Mouse (Mus musculus): ENCODE measurements around the gene Sytl2. TPM values are rescaled to one million over a fixed set of nuclear protein-coding genes. Genes with fewer than 3 reads are reported as not detected.

Gene Sytl2
- polyA plus RNA-seq, 1 experiment: 5.9 TPM

GRCm38 (mm10) chr7:90341212-90341957 is 39.3 kb downstream of the Sytl2 start:
- TF ChIP-seq POLR2A (IDR thresholded peaks at IDR 0.05; ENCODE audit: borderline replicate concordance, extremely low read depth, insufficient read depth, insufficient read length, poor library complexity, severe bottlenecking): no peak
- no peak for TF ChIP-seq CTCF (IDR thresholded peaks at IDR 0.05; ENCODE audit: borderline replicate concordance, extremely low read depth, insufficient read depth, insufficient read length)
- no peak for DNase-seq (ENCODE audit: low read depth)

DNA sequence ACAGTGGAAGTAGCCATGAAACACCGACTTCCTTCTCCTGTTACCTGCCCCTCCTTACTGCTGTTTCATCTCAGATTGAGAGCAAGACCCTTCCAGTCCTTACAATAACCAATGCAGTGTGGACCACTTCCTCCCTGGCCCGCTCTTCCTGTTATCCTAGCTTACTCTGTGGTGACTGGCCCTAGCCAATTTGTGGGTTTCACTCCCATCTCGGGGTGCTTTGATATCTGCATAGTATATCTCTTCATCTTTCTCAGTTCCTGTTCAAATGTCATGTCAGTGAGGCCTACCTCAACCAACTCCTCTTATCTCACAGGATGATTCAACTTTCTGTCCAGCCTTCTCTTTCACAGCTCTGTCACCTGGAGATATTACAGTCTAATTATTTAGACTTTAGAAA is 42.9 kb downstream of the Sytl2 start:
- TF ChIP-seq POLR2A (IDR thresholded peaks at IDR 0.05; ENCODE audit: borderline replicate concordance, extremely low read depth, insufficient read depth, insufficient read length, poor library complexity, severe bottlenecking) (no peak), CTCF (IDR thresholded peaks at IDR 0.05; ENCODE audit: borderline replicate concordance, extremely low read depth, insufficient read depth, insufficient read length) (no peak)
- DNase-seq (ENCODE audit: low read depth): no peak

- no peak for TF ChIP-seq CTCF (IDR thresholded peaks at IDR 0.05; ENCODE audit: borderline replicate concordance, extremely low read depth, insufficient read depth, insufficient read length)
- no peak for TF ChIP-seq POLR2A (IDR thresholded peaks at IDR 0.05; ENCODE audit: borderline replicate concordance, extremely low read depth, insufficient read depth, insufficient read length, poor library complexity, severe bottlenecking)
- no peak for DNase-seq (ENCODE audit: low read depth)
Measured at GRCm38 (mm10) chr7:90347779-90348437, 45.9 kb downstream of the Sytl2 start.

DNA sequence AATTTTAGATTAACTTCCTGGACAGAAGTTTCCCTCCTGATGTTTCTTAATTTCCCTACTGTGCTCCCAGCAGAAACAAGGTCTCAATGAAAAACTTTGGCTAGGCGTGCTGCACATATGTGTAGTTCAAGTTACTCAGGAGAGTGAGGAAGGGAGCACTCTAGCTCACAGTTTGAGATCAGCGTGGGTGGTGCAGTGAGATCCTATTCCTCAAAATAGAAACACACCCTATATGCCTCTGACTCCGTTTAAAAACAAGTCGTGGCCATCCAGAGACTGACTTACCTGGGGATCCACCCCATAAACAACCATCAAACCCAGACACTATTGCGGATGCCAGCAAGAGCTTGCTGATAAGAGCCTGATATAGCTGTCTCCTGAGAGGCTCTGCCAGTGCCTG is 47.0 kb downstream of the Sytl2 start:
- no peak for DNase-seq (ENCODE audit: low read depth)
- TF ChIP-seq POLR2A (IDR thresholded peaks at IDR 0.05; ENCODE audit: borderline replicate concordance, extremely low read depth, insufficient read depth, insufficient read length, poor library complexity, severe bottlenecking) (no peak), CTCF (IDR thresholded peaks at IDR 0.05; ENCODE audit: borderline replicate concordance, extremely low read depth, insufficient read depth, insufficient read length) (no peak)

- DNase-seq (ENCODE audit: low read depth): no peak
- TF ChIP-seq CTCF (IDR thresholded peaks at IDR 0.05; ENCODE audit: borderline replicate concordance, extremely low read depth, insufficient read depth, insufficient read length): no peak
- no peak for TF ChIP-seq POLR2A (IDR thresholded peaks at IDR 0.05; ENCODE audit: borderline replicate concordance, extremely low read depth, insufficient read depth, insufficient read length, poor library complexity, severe bottlenecking)
Measured at GRCm38 (mm10) chr7:90352183-90352582, 50.1 kb downstream of the Sytl2 start.

GRCm38 (mm10) chr7:90353488-90354228 is 51.6 kb downstream of the Sytl2 start:
- DNase-seq (ENCODE audit: low read depth): no peak
- TF ChIP-seq CTCF (IDR thresholded peaks at IDR 0.05; ENCODE audit: borderline replicate concordance, extremely low read depth, insufficient read depth, insufficient read length): no peak
- no peak for TF ChIP-seq POLR2A (IDR thresholded peaks at IDR 0.05; ENCODE audit: borderline replicate concordance, extremely low read depth, insufficient read depth, insufficient read length, poor library complexity, severe bottlenecking)

GRCm38 (mm10) chr7:90354229-90354604 is 52.2 kb downstream of the Sytl2 start:
- no peak for DNase-seq (ENCODE audit: low read depth)
- no peak for TF ChIP-seq CTCF (IDR thresholded peaks at IDR 0.05; ENCODE audit: borderline replicate concordance, extremely low read depth, insufficient read depth, insufficient read length)
- TF ChIP-seq POLR2A (IDR thresholded peaks at IDR 0.05; ENCODE audit: borderline replicate concordance, extremely low read depth, insufficient read depth, insufficient read length, poor library complexity, severe bottlenecking): no peak

DNA sequence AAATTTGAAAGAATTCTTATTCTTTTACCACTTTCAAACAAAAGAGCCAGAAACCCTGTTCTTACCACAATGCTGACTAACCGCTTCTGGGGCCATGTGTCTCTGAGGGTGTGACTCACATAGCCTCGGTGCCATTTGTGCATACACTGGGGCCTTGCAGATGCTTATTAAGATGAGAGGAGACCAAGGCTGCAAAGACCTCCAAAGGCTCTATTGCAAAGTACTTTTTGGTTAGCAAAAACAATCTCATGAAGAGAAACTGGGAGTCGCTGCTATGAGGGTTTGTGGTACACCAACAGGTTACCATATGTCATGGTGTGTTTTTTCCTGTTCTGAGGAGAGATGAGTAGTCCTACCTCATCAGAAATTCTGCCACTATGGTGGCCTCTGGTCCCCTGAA is 53.4 kb downstream of the Sytl2 start:
- DNase-seq (ENCODE audit: low read depth): no peak
- no peak for TF ChIP-seq POLR2A (IDR thresholded peaks at IDR 0.05; ENCODE audit: borderline replicate concordance, extremely low read depth, insufficient read depth, insufficient read length, poor library complexity, severe bottlenecking)
- TF ChIP-seq CTCF (IDR thresholded peaks at IDR 0.05; ENCODE audit: borderline replicate concordance, extremely low read depth, insufficient read depth, insufficient read length): no peak

DNA sequence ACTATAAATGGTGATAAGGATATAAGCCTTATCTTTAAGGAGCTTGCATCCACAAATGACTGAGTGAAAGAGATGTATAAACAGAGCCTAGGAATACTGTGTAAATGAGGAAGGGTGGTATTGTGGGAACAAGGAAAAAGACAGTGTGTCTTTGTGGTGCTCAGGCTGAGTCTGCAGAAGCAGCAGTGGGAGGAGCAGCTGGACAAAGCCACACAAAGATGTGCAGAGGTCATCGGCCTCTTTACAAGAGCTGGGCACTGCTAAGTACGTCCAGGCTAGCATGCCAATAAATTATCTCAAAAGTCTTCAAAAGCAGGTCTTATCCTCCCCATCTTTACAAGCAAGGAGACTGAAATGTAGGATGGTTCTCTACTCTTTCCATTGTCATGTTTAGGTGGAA is 53.9 kb downstream of the Sytl2 start:
- TF ChIP-seq CTCF (IDR thresholded peaks at IDR 0.05; ENCODE audit: borderline replicate concordance, extremely low read depth, insufficient read depth, insufficient read length): no peak
- no peak for TF ChIP-seq POLR2A (IDR thresholded peaks at IDR 0.05; ENCODE audit: borderline replicate concordance, extremely low read depth, insufficient read depth, insufficient read length, poor library complexity, severe bottlenecking)
- DNase-seq (ENCODE audit: low read depth): no peak

DNA sequence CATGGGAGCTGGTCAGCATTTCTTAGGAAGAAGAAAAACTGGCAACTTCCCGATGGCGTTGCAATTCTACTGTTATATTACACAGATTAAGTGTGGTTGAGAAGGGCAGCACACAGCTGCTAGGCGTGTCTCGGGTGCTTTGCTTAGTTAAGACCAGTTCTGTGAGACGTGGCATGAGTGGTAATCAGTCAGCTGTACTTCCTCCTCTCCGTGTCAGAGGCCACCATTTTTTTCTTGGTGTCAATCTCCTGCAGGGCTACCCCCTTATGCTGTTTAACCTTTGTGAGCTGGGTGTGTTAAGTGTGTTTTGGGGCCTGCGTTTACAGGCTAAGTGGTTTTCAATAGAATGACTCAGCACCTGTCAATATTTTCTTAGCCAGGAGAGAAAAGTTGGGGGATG is 60.7 kb downstream of the Sytl2 start:
- TF ChIP-seq POLR2A (IDR thresholded peaks at IDR 0.05; ENCODE audit: borderline replicate concordance, extremely low read depth, insufficient read depth, insufficient read length, poor library complexity, severe bottlenecking): no peak
- no peak for TF ChIP-seq CTCF (IDR thresholded peaks at IDR 0.05; ENCODE audit: borderline replicate concordance, extremely low read depth, insufficient read depth, insufficient read length)
- DNase-seq (ENCODE audit: low read depth): no peak

DNA sequence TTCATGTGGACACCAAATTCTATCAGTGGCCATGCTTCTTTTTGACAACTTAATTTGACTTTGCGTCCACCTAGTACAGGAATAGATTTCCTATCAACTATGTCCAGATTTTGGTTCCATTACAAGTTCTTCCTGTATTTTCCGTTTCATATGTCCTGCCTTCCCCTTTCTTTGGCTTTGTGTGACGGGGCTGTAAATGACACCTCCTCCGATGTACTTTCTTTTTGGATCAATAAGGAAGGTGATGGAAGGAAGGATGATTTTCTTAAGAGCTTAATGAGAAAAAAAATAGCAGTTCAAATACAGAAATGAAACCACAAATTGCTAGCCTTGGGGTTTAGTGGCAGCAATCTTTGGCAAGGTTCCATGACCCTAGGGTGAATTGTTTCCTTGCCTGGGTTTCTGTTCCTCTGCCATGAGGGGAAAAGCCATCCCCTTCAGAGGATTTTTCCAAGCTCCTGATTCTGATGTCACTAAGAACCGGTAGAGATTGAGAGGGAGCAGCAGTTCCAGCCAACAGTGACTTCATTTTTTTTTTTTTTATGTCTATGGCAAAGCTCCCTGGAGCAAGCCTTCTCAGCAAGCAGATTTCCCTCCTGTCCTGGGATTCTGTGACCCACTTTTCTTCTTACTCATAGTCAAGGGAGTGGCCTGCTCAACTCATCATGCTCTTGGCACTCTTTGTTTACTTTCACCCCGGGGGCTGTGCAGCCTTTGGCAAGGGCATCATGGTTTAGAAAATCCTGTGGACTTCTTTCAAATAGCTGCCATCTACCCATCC is 68.2 kb downstream of the Sytl2 start:
- peak; percentile 7 for DNase-seq (ENCODE audit: low read depth)
- TF ChIP-seq CTCF (IDR thresholded peaks at IDR 0.05; ENCODE audit: borderline replicate concordance, extremely low read depth, insufficient read depth, insufficient read length) (no peak), POLR2A (IDR thresholded peaks at IDR 0.05; ENCODE audit: borderline replicate concordance, extremely low read depth, insufficient read depth, insufficient read length, poor library complexity, severe bottlenecking) (no peak)
